Mouse (Mus musculus): Measurements from ENCODE around the gene Cxcr6.
"Not testable (repeated sequence)": the region's sequence is repeated elsewhere in the genome, so short reads cannot be mapped to it uniquely, and the experiment has no call there.

Cxcr6 gene

GRCm38 (mm10) chr9:123806267-123806666 is at the start of gene Cxcr6:
Gene Cxcr6 (plus strand): TSS chr9:123806475.
- in situ Hi-C loops (cut with MboI; ENCODE audit: low pct_unique_long_range_greater_than_20kb in 1 of 2, low sequenced_read_pairs in 2 of 2, unreplicated experiment in 1 of 2), result no loop called here

- in situ Hi-C loops (cut with MboI; ENCODE audit: low pct_unique_long_range_greater_than_20kb in 1 of 2, low sequenced_read_pairs in 2 of 2, unreplicated experiment in 1 of 2), result no loop called here
Observed at GRCm38 (mm10) chr9:123756752-123757151, 49.5 kb upstream of the Cxcr6 start.

GRCm38 (mm10) chr9:123757326-123757725 is 48.9 kb upstream of the Cxcr6 start:
- in situ Hi-C loops (cut with MboI; ENCODE audit: low pct_unique_long_range_greater_than_20kb in 1 of 2, low sequenced_read_pairs in 2 of 2, unreplicated experiment in 1 of 2), result no loop called here

- in situ Hi-C loops (cut with MboI; ENCODE audit: low pct_unique_long_range_greater_than_20kb in 1 of 2, low sequenced_read_pairs in 2 of 2, unreplicated experiment in 1 of 2), result no loop called here
Observed at GRCm38 (mm10) chr9:123758156-123758555, 48.1 kb upstream of the Cxcr6 start.

- in situ Hi-C loops (cut with MboI; ENCODE audit: low pct_unique_long_range_greater_than_20kb in 1 of 2, low sequenced_read_pairs in 2 of 2, unreplicated experiment in 1 of 2), result no loop called here
Observed at GRCm38 (mm10) chr9:123758645-123759044, 47.6 kb upstream of the Cxcr6 start.

- in situ Hi-C loops (cut with MboI; ENCODE audit: low pct_unique_long_range_greater_than_20kb in 1 of 2, low sequenced_read_pairs in 2 of 2, unreplicated experiment in 1 of 2), result no loop called here
Observed at GRCm38 (mm10) chr9:123760806-123761205, 45.5 kb upstream of the Cxcr6 start.

GRCm38 (mm10) chr9:123762886-123763285 is 43.4 kb upstream of the Cxcr6 start:
- in situ Hi-C loops (cut with MboI; ENCODE audit: low pct_unique_long_range_greater_than_20kb in 1 of 2, low sequenced_read_pairs in 2 of 2, unreplicated experiment in 1 of 2), result no loop called here

GRCm38 (mm10) chr9:123763771-123764170 is 42.5 kb upstream of the Cxcr6 start:
- in situ Hi-C loops (cut with MboI; ENCODE audit: low pct_unique_long_range_greater_than_20kb in 1 of 2, low sequenced_read_pairs in 2 of 2, unreplicated experiment in 1 of 2), result no loop called here

GRCm38 (mm10) chr9:123766996-123767395 is 39.3 kb upstream of the Cxcr6 start:
- in situ Hi-C loops (cut with MboI; ENCODE audit: low pct_unique_long_range_greater_than_20kb in 1 of 2, low sequenced_read_pairs in 2 of 2, unreplicated experiment in 1 of 2), result no loop called here

- in situ Hi-C loops (cut with MboI; ENCODE audit: low pct_unique_long_range_greater_than_20kb in 1 of 2, low sequenced_read_pairs in 2 of 2, unreplicated experiment in 1 of 2), result no loop called here
Observed at GRCm38 (mm10) chr9:123768443-123768842, 37.8 kb upstream of the Cxcr6 start.

GRCm38 (mm10) chr9:123769532-123769931 is 36.7 kb upstream of the Cxcr6 start:
- in situ Hi-C loops (cut with MboI; ENCODE audit: low pct_unique_long_range_greater_than_20kb in 1 of 2, low sequenced_read_pairs in 2 of 2, unreplicated experiment in 1 of 2), result no loop called here

- in situ Hi-C loops (cut with MboI; ENCODE audit: low pct_unique_long_range_greater_than_20kb in 1 of 2, low sequenced_read_pairs in 2 of 2, unreplicated experiment in 1 of 2), result not testable (repeated sequence)
Observed at GRCm38 (mm10) chr9:123773299-123773698, 33.0 kb upstream of the Cxcr6 start.

GRCm38 (mm10) chr9:123788855-123789529 is 17.3 kb upstream of the Cxcr6 start:
- in situ Hi-C loops (cut with MboI; ENCODE audit: low pct_unique_long_range_greater_than_20kb in 1 of 2, low sequenced_read_pairs in 2 of 2, unreplicated experiment in 1 of 2), result no loop called here

GRCm38 (mm10) chr9:123796174-123796573 is 10.1 kb upstream of the Cxcr6 start:
- in situ Hi-C loops (cut with MboI; ENCODE audit: low pct_unique_long_range_greater_than_20kb in 1 of 2, low sequenced_read_pairs in 2 of 2, unreplicated experiment in 1 of 2), result no loop called here

GRCm38 (mm10) chr9:123801527-123801926 is 4.7 kb upstream of the Cxcr6 start:
- in situ Hi-C loops (cut with MboI; ENCODE audit: low pct_unique_long_range_greater_than_20kb in 1 of 2, low sequenced_read_pairs in 2 of 2, unreplicated experiment in 1 of 2), result no loop called here

- in situ Hi-C loops (cut with MboI; ENCODE audit: low pct_unique_long_range_greater_than_20kb in 1 of 2, low sequenced_read_pairs in 2 of 2, unreplicated experiment in 1 of 2), result no loop called here
Observed at GRCm38 (mm10) chr9:123802421-123802820, 3.9 kb upstream of the Cxcr6 start.

- in situ Hi-C loops (cut with MboI; ENCODE audit: low pct_unique_long_range_greater_than_20kb in 1 of 2, low sequenced_read_pairs in 2 of 2, unreplicated experiment in 1 of 2), result no loop called here
Observed at GRCm38 (mm10) chr9:123802896-123803295, 3.4 kb upstream of the Cxcr6 start.

GRCm38 (mm10) chr9:123805241-123805640 is 1.0 kb upstream of the Cxcr6 start:
- in situ Hi-C loops (cut with MboI; ENCODE audit: low pct_unique_long_range_greater_than_20kb in 1 of 2, low sequenced_read_pairs in 2 of 2, unreplicated experiment in 1 of 2), result no loop called here

GRCm38 (mm10) chr9:123808583-123808982 is 2.3 kb downstream of the Cxcr6 start:
- in situ Hi-C loops (cut with MboI; ENCODE audit: low pct_unique_long_range_greater_than_20kb in 1 of 2, low sequenced_read_pairs in 2 of 2, unreplicated experiment in 1 of 2), result no loop called here

- in situ Hi-C loops (cut with MboI; ENCODE audit: low pct_unique_long_range_greater_than_20kb in 1 of 2, low sequenced_read_pairs in 2 of 2, unreplicated experiment in 1 of 2), result no loop called here
Observed at GRCm38 (mm10) chr9:123811831-123812230, 5.6 kb downstream of the Cxcr6 start.

- in situ Hi-C loops (cut with MboI; ENCODE audit: low pct_unique_long_range_greater_than_20kb in 1 of 2, low sequenced_read_pairs in 2 of 2, unreplicated experiment in 1 of 2), result no loop called here
Observed at GRCm38 (mm10) chr9:123814326-123814725, 8.1 kb downstream of the Cxcr6 start.

All from mouse embryonic stem cell (cell line).